ENCODE assay signal across 10 mouse cellular contexts in genomic region chr3:119387332-119388105, GRCm38 (mm10).
DNase-seq lines count a peak whose midpoint lies in the region; ATAC-seq and TF ChIP-seq lines count a peak whose summit lies in the region.
"Had no signal": no experiment of that assay in that cellular context is flagged by ENCODE, and none has a peak within 500 bp of the region (broad histone marks: within the 10 kb centered on the region; RNA-seq: fewer than 3 reads in every experiment).

No protein-coding gene starts in this region.

- H3K4me3 ChIP-seq in kidney, postnatal 0 days (replicated peaks; ENCODE audit: low read depth, low read length): no peak overlapping the region
- H3K4me3 ChIP-seq in hindbrain, embryonic 15.5 days: peak overlapping the region; percentile 6
- H3K4me3 ChIP-seq in neural tube, embryonic 15.5 days (replicated peaks): 0 out of 2 replicates have a peak overlapping the region, but pooled peaks have one; percentile 1
- H3K4me3 ChIP-seq: megakaryocyte, embryonic 14.5 days had no signal

- no peaks in the 10 kb centered on the region for H3K4me1 ChIP-seq in kidney, postnatal 0 days (replicated peaks; ENCODE audit: insufficient read depth, low read length)
- H3K4me1 ChIP-seq in hindbrain, embryonic 15.5 days (replicated peaks): no peaks in the 10 kb centered on the region; the same call in 1 of the 2 replicates
- no peaks in the 10 kb centered on the region for H3K4me1 ChIP-seq in neural tube, embryonic 15.5 days
- H3K4me1 ChIP-seq: megakaryocyte, embryonic 14.5 days had no signal

- no peak for TF ChIP-seq CTCF in kidney, postnatal 0 days (IDR thresholded peaks at IDR 0.05; ENCODE audit: low read depth)

- 0 out of 2 replicates have a peak overlapping the region, but pooled peaks have one; percentile 32 for H3K4me2 ChIP-seq in kidney, postnatal 0 days (ENCODE audit: low read length)
- peak overlapping the region; percentile 48 for H3K4me2 ChIP-seq in hindbrain, embryonic 15.5 days
- peak overlapping the region; percentile 41 for H3K4me2 ChIP-seq in neural tube, embryonic 15.5 days

- WGBS in kidney, postnatal 0 days: 70% methylated on average over 26 of the region's 26 CpGs
- whole genome bisulfite sequencing in hindbrain, embryonic 15.5 days: 34% methylated on average over 26 of the region's 26 CpGs
- 43% methylated on average over 26 of the region's 26 CpGs for WGBS in neural tube, embryonic 15.5 days

- H3K27ac ChIP-seq in kidney, postnatal 0 days: no peak overlapping the region
- H3K27ac ChIP-seq in hindbrain, embryonic 15.5 days (replicated peaks): no peak overlapping the region
- H3K27ac ChIP-seq in neural tube, embryonic 15.5 days (replicated peaks): no peak overlapping the region

- no peaks in the 10 kb centered on the region for H3K27me3 ChIP-seq in kidney, postnatal 0 days (ENCODE audit: insufficient read depth, low read length)
- H3K27me3 ChIP-seq in hindbrain, embryonic 15.5 days: no peaks in the 10 kb centered on the region
- no peaks in the 10 kb centered on the region for H3K27me3 ChIP-seq in neural tube, embryonic 15.5 days (replicated peaks)
- H3K27me3 ChIP-seq: megakaryocyte, embryonic 14.5 days had no signal

- no peak for ATAC-seq in kidney, postnatal 0 days (replicated peaks; ENCODE audit: low FRiP score, low read depth)
- ATAC-seq in hindbrain, embryonic 15.5 days (ENCODE audit: low FRiP score, low read depth): peak; percentile 42; the same call in 1 of the 2 replicates
- ATAC-seq in neural tube, embryonic 15.5 days (ENCODE audit: low FRiP score): no peak

- no peaks in the 10 kb centered on the region for H3K36me3 ChIP-seq in kidney, postnatal 0 days (ENCODE audit: insufficient read depth, low read length)
- H3K36me3 ChIP-seq in hindbrain, embryonic 15.5 days: no peaks in the 10 kb centered on the region
- no peaks in the 10 kb centered on the region for H3K36me3 ChIP-seq in neural tube, embryonic 15.5 days

- no peak overlapping the region for H3K9ac ChIP-seq in kidney, postnatal 0 days (ENCODE audit: low read depth, low read length)
- H3K9ac ChIP-seq in hindbrain, embryonic 15.5 days: peak overlapping the region; percentile 23; the same call in 1 of the 2 replicates
- 0 out of 2 replicates have a peak overlapping the region, but pooled peaks have one; percentile 15 for H3K9ac ChIP-seq in neural tube, embryonic 15.5 days (replicated peaks)

- H3K9me3 ChIP-seq in kidney, postnatal 0 days (replicated peaks; ENCODE audit: low read length): no peaks in the 10 kb centered on the region
- H3K9me3 ChIP-seq in hindbrain, embryonic 15.5 days: no peaks in the 10 kb centered on the region
- no peaks in the 10 kb centered on the region for H3K9me3 ChIP-seq in neural tube, embryonic 15.5 days (replicated peaks)

- no peak for DNase-seq in kidney, postnatal 0 days (ENCODE audit: low spot score)
- DNase-seq in kidney, adult 11 months: no peak
- DNase-seq in embryo, embryonic 9.5 days (ENCODE audit: extremely low spot score): peak; percentile 24
- no peak for DNase-seq in urinary bladder, adult 18-20 months (ENCODE audit: low spot score in 2 of 2)
- DNase-seq in lung, postnatal 25 days (ENCODE audit: low spot score): no peak
- DNase-seq in urinary bladder, postnatal 10 days (ENCODE audit: low spot score): no peak
- DNase-seq: gastrocnemius, postnatal 10 days had no signal
